Mouse (Mus musculus): ENCODE results near the gene Atp13a3.
"Not testable (repeated sequence)": the region's sequence is repeated elsewhere in the genome, so short reads cannot be mapped to it uniquely, and the experiment has no call there.

Gene Atp13a3

GRCm38 (mm10) chr16:30412680-30413079 lies 6.9 kb upstream of the Atp13a3 start:
- DNase-seq, result no peak

GRCm38 (mm10) chr16:30410914-30411313 lies 5.1 kb upstream of the Atp13a3 start:
- DNase-seq, result no peak

- peak in 1 of 2 experiments; percentile 26 for DNase-seq
Observed at GRCm38 (mm10) chr16:30407513-30407912, 1.7 kb upstream of the Atp13a3 start.

- no peak for DNase-seq
Observed at GRCm38 (mm10) chr16:30403528-30403927, 2.2 kb downstream of the Atp13a3 start.

- DNase-seq, result peak; percentile 20 to 46
Observed at GRCm38 (mm10) chr16:30397127-30398057, 8.4 kb downstream of the Atp13a3 start.

- DNase-seq, result no peak
Observed at GRCm38 (mm10) chr16:30395136-30395535, 10.6 kb downstream of the Atp13a3 start.

- DNase-seq, result peak in 1 of 2 experiments; percentile 4
Observed at GRCm38 (mm10) chr16:30390650-30391340, 15.0 kb downstream of the Atp13a3 start.

DNA sequence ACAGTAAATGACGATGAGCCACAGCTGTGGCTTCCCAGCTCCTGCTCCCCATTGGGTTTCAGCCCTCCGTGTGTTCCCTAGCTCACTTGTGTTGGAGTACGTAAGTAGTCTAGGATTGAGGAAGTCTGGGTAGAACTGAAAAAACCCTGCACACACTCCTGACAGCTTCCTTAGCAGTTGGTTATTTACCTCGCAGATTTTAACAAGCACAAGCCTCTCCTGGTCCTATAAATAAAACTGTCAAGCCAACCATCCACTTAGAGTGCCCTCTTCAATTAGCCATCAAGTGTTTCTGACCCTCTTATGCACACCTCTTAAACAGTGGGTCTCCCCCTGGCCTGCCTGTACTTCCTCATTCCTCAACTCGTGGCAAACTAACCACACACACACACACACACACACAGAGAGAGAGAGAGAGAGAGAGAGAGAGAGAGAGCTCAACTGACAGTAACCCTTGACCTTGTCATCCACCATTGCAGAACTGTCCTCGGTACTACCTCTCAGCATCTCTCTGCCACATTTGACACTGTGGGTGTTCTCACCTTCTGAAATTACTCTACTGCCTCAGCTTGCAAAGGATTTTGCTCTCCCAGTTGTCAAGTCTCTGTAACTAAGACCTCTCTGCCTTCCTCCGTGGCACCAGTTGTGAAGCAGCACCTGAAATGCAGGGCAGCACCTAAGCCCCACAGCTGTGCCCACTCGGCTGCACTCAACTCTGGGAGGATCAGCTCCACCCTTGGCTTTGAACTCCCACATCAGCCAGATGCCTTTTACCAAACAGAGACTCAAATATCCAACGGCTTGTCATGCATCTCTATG lies 15.7 kb downstream of the Atp13a3 start:
- DNase-seq, result peak in 1 of 2 experiments; percentile 4

DNA sequence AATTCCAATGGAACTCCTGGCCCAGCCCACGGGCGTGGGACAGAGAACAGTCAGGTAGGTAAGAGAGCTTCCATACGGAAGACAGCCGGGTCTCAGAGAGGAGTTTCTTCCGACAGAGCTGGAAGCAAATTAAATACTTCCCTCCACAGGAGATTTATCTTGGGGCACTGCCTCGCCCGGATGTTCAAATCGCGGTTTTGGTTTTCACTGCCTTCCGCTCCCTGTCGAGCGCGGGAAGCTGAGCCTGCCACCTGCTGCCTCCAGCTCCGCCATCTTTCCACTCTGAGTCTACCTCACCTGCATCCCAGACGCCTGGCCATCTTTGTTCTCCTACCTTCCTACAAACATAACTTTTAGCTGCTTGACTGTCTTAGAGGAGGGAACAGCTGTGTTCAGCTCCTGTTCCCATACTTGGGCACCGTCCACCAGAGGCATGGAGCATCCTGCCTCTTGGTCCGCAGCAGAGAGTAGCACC lies 16.5 kb downstream of the Atp13a3 start:
- peak; percentile 44 to 63 for DNase-seq

DNA sequence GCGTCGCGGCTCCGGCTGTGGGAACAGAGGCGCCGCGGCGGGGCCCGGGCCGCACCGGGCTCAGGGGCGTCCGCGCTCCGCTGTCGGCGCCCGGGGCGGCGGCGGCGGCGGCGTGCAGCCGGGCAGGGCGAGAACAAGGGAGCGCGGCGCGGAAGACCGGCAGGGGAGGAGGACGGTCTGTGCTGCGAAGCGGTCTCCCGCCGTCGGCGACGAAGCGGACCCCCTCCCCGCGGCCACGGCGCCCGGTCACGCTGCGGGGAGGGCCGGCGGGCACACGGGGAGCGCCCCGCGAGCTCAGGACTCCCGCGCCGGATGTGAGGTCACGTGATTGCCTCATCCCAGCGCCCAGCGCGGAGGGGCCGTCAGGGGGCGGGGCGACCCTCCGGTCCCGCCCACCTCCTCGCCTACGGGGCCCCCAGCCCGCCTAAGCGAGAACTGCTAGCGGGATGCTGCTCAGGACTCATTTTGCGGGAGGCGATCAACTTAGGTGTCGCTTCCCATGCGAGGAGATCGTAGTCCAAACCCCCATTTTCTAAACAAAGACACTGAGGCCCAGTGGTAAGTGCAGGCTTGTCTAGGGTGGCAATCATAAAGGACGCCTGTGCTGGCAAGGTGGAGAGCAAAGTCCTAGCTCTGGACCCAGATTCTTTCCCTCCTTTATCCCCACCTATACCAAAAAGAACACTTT lies 17.1 kb downstream of the Atp13a3 start:
- DNase-seq, result peak; percentile 94 to 95

DNA sequence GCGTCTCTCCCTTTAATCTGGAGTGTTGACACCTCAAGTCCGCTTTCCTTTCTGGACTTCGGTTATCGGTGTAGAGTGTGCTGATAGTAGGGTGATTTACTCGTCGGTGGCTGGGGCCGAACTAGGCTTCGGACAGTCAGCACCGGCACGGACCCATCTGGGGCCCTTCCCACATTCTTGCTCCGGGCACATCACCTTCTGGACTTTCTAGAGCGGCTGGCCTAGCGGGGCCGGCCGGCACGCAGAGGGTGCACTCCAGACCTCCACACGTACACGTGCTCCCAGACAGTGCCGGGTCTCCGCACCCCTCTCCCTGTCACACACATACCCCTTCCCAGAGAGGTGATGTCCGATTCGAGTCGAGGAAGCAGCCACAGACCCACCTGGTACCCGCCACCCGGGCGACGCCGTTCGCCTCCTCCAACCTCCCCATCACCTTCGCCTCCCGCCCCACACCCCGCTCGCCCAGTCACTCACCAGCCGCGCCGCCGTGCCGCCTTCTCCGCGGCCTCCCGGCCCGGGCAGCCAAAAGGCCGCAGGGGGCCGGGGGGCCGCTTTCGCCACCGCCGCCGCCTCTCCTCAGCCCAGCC lies 17.8 kb downstream of the Atp13a3 start:
- DNase-seq, result peak; percentile 45 to 68

DNA sequence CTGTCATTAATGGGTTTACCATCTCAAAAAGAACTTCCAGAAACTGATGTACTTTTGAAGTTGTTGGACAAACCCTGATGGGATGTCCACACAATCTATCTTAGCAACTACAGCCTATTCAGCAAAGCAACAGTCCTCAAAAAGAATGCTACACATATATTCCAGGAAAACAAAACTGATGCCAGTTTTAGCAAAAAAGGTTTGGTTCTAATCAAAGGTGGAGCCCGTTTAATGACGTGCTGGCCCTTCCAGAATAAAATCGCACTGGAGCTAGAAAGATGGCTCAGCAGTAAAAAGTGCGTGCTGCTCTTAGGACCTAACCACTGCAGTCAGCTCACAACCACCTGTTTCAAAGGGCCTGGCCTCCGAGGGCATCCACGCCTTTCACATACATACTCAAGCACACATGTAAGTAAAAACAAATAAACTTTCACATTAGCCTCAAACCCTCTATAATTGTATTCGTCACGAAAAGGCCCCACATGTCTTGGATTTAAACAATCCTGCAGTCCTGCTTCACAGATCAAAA lies 18.8 kb downstream of the Atp13a3 start:
- no peak for DNase-seq

- no peak for DNase-seq
Observed at GRCm38 (mm10) chr16:30385531-30385930, 20.2 kb downstream of the Atp13a3 start.

DNA sequence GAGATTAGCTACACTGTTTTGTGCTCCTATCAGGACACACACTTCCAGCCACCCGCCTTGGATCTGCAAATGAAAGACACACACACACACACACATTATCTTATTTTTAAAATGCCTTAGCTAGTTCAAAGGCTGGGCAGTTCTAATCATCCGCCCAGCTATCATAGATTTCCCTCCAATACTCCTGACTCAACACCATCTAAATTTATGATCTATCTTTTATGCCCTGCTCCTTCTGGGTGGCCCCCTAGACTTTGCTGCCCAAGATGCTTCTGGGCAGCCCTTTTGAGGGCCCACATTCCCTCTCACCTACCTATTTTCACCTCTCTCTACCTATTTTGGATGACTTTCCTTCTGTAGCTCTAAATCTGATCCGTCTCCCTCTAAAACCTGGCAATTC lies 29.5 kb downstream of the Atp13a3 start:
- DNase-seq, result no peak

DNA sequence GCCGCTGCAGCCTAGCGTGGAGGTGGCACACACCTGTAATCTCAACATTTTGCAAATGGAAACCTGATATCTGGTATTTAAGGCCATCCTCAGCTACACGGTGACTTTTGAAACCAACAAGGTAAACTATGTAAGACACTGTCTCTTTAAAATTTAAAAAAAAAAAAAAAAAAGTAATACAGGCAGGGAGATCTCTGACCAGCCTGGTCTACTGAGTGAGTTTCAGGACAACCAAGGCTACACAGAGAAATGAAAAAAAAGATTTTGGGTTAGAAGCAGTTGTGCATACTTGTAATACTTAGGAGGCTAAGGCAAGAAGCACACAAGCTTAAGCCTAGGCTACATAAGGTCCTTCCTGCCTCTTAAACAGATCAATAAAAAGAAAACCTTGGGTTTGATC lies 30.8 kb downstream of the Atp13a3 start:
- DNase-seq, result no peak

DNA sequence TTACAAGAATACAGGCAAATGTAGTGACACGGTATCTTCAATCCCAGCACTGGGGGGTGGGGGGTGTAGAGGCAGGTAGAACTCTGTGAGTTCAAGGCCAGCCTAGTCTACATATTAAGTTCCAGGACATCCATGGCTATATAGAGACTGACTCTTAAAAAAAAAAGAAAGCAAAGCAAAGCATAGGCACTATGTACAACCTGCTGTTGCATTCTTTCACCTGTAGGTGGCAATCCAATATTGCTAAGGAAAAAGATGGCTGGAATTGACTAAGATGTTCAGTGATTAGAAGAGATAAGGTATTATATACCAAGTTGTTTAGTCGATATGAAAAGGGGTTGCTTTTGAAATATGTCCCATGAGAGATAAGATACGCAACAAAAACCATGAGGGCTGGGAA lies 31.5 kb downstream of the Atp13a3 start:
- DNase-seq, result peak; percentile 13 to 40

GRCm38 (mm10) chr16:30373286-30373685 lies 32.5 kb downstream of the Atp13a3 start:
- not testable (repeated sequence) for DNase-seq

DNA sequence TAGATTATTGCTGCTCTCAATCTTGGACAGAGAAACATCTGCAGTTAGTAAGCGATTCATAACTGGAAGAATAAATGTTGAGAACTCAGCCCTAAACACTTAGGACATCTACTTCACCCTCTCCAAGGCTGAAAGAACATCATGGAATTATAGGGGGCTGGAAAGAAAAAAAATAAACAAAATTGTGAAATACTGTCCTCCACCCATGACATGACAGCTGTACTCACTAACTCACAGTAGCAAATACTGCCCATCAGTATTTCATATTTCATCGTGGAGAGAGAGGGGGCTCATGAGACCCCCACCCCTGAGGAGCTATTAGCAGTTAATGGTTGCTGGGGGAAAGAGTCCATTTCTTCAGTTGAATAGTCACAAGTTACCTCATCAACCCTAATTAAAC lies 38.4 kb downstream of the Atp13a3 start:
- no peak for DNase-seq

- no peak for DNase-seq
Observed at GRCm38 (mm10) chr16:30364604-30365003, 41.2 kb downstream of the Atp13a3 start.

GRCm38 (mm10) chr16:30362528-30362927 lies 43.2 kb downstream of the Atp13a3 start:
- no peak for DNase-seq

GRCm38 (mm10) chr16:30353489-30353888 lies 52.3 kb downstream of the Atp13a3 start:
- not testable (repeated sequence) for DNase-seq

- no peak for DNase-seq
Observed at GRCm38 (mm10) chr16:30314236-30314635, 91.5 kb downstream of the Atp13a3 start.
